Mouse (Mus musculus) skeletal muscle tissue, adult 2 months (tissue): ENCODE measurements around the gene Nckipsd.

Source experiments
- DNase-seq: peaks from one replicate; pipeline ENCODE4 v3.0.0-alpha.2; 2012; ENCODE audit warnings: low read depth, low spot score

The Nckipsd gene

DNA sequence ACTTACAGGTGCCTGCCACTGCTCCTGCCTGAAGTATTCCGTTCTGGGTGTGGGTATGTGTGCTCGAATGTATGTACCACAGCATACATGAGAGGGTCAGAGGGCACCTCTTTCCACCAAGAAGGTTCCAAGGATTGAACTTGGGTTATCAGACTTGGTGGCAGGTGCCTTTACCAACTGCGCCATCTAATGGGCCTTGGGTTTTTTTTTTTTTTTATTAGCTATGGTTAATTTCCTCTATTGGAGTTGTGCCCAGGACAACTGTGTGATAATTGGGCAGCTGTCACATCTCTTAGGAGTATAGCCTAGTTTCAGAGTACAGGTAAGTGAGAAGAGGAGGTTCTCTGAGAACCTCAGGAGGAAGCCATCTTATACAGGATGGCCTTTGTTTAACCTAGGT lies 8.6 kb upstream of the Nckipsd start:
- DNase-seq = no peak

DNA sequence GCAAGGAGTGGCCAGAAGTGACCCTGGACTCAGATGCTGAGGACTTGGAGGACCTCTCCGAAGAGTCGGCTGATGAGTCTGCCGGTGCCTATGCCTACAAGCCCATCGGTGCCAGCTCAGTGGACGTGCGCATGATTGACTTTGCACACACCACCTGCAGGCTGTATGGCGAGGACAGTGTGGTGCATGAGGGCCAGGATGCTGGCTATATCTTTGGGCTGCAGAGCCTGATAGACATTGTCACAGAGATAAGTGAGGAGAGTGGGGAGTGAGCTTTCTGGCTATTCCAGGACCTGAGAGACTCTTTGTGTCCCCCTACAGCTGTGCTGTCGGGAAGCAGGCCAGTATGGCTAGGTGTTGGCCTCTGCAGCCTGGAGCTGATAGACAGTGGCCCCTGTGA lies 2.4 kb upstream of the Nckipsd start:
- no peak for DNase-seq

DNA sequence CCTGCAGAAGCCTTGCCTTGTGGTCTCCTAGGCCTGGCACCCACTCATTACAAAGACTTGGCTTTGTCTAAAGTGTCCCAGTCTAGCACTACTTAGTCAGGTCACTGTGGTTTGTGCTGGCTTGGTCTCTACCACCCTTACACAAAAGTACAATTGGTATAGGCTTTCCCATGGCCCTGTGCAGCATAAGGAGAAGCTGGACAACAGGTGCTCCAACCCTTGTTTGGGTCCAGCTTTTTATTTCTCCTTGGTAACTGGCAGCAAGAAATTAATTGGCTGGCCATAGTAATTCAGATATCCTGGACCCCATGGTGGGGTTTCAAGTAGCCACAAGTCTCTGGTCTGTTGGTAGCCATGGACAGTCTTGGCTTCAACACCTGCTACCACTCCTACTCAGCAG lies 1.8 kb upstream of the Nckipsd start:
- no peak for DNase-seq

DNA sequence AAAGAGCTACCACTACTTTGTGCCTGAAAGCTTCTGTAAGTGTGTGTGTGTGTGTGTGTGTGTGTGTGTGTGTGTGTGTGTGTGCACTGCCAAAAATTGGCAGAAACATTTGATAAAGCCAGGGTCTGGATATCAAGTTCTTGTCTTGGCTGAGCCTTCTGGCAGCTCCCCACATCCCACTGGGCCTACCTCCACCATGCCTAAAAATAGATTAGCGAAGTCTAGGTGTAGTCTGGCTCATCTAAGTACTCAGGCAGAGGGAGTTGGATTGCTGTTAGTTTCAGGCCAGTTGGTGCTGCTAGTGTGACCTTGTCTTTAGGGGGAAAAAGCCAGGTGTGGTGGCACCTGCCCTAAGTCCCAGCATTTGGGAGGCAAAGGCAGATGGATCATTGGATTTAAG lies 1.3 kb upstream of the Nckipsd start:
- DNase-seq = peak; percentile 88

DNA sequence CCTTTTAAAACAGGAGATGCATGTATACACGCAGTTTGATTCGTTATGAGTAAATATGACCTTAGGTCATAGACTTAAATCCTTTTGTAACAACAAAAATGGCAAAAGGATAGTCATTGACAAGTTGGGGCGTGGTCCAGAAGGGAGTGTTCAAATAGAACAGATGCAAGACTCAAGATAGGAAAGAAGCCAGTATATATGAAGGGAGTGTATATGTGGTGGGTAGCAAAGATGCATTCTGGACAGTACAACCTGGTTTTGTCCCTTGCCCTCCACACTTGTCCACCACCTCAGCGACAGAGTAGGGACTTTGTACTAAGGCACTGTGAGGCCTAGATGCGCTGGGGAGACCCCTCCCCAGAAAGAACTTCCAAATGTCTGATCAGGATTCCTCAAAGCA lies 494 bp upstream of the Nckipsd start:
- no peak for DNase-seq

DNA sequence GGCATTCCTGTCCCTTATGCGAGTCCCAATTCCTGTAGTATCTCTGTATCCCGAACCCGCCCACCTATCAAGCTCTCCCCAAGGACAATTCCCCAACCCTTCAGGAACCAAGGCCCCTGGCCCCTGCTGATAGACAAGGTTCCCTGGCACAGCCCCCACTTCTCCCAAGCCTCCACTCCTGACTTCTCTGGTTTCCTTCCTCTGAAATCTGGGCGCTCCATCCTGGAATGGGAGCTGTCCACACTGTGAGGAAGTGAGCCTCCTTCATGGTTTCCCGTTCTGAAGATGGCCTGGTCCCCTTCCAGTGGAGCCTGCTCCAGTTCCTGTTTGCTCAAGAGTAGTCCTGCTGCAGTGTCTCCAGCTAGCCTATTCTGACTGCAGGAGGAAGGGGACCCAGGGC lies 1.0 kb downstream of the Nckipsd start:
- DNase-seq = no peak

DNA sequence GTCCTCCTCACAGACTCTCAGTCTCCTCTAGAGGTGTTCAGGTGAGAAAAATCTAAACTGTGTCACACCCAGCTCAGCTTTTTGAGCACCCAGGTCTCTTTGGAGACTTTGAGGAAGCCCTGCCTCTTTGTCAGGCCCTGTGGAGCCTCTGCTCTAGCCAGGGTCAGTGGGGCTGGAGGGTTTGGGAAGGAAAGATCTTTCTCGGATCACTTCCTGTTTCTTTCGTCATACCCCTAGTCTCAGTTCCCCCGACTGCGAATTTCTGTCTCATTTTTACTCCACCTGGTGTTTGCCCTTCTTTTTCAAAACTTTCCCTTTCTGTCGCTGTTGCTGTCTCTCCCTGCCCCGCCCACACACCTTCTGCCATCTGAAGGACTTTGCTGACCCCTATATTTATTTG lies 1.6 kb downstream of the Nckipsd start:
- no peak for DNase-seq

DNA sequence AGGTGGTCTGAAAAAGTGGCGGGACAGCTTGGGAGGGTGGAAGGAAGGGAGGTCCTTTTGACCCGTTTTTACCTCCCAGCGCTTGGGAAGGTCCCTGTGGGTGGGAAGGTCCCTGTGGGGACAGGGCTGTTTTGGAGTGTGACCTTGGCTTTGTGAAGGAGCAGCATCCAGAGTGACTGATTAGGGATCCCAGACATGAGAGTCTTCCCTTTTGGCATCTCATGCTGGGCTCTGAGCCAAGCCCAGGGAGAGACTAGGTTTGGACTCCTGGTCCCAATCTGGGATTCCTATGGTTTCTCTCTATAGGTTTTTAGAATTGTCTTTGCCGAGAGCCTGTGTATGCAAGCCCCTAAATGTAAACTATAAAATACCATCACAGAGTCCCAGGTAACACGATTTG lies 2.3 kb downstream of the Nckipsd start:
- no peak for DNase-seq

DNA sequence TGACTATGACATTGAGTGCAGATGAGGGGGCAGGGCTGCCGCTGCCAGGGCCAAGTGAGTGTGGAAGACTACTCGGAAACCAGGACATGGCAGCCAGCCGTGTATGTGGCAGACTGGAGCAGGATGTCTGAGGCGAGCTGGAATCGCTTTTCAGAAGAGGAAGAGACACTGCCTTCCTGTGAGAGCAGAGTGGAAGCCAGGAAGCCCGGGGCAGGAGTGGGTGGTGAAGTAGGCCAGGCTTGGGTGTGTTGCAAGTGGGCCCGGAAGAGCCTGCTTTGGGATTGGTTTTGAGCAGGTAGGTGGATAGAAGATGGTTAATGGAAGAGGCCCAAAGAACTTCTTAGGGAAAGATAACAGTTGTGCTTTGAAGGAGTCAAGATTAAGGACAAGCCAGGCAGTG lies 7.4 kb downstream of the Nckipsd start:
- DNase-seq = no peak

DNA sequence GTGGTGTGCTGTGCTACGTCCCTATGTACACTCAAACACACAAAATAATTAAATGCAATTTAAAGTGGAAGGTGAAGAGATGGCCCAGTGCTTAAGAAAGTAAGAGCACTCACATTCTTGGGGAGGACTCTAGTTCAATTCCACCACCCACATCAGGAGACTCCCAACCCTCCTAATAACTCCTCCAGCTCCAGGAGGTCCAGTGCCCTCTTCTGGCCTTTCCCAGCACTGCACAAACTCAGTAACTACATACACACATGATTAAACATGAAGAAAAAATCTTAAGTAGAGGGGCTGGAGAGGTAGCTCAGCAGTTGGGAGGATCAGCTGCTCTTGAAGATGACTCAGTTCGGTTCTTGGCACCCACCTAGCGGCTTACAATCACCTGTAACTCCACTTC lies 11.3 kb downstream of the Nckipsd start:
- DNase-seq = no peak

DNA sequence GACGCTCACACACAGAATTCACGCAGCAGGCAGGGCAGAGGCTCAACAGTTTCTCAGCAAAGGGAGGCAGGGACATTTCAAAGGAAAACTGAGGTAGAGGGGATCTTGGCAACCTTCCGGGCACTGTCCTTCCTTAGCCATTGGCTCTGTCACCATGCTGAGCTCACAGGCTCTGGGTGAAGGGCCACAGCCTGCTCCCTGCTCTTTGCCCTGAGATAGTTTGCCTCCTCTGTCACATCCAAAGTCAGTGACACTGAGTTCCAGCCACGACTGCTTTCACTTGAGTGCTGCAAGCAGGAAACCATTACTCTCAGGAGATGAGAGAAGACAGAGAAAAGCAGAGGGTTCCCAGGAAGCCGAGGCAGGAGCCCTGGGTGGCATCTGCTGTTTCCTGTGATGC lies 11.9 kb downstream of the Nckipsd start:
- DNase-seq = no peak

DNA sequence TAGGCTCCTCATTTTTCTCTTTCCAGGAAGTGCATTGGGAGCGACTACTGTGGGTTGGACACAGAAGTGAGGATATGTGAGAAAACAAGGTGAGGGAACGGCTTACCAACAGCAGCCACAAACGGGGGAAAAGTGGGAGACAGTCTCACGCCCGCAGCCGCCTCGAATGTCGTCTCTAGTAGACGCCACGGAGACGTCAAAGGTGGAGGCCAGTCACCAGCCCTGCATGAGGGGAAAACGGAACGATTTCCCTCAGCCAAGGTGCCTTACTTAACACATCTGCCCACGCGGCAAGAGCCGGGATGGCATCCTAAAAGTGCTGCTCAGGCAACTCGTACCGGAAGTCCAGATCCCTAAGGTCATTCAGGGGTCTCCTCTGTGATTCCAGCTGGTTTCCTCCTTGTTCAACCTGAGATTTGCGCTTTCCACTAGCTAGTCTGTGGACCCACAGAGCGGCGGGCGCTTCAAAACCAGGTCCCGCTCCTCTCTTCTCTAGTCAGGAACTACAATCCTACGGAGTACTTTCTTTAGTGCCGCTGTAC lies 16.0 kb downstream of the Nckipsd start:
- no peak for DNase-seq

DNA sequence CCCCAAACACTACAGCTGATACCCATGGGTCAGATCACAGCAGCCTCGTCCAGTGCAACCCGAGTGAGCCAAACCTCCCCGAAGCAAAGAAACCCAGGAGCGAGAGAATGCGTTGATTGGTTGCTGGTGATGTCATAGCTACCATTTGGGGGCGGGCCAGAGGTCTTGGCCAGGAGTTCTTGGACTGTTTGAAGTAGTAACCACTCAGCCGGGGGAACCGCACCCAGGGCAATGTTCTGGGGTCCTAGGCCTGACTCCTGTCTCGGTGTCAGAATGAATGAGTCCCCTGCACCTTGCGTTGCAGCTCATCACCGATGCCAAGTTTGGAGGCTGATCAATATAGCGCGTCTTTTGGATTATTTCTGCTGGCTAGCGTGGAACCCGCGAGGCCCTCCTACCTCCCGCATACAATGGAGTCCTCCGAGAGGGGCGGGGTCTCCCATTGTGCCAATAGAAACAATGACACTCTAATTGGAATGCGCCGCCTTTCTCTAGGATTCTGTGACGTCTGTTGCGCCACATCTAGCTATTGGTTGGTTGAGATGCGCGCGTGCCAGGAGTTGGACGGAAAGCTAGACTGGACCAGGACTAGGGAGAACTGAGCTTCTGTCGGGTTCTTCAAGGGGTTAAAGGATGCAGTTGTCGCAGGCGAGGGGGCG lies 16.7 kb downstream of the Nckipsd start:
- no peak for DNase-seq

DNA sequence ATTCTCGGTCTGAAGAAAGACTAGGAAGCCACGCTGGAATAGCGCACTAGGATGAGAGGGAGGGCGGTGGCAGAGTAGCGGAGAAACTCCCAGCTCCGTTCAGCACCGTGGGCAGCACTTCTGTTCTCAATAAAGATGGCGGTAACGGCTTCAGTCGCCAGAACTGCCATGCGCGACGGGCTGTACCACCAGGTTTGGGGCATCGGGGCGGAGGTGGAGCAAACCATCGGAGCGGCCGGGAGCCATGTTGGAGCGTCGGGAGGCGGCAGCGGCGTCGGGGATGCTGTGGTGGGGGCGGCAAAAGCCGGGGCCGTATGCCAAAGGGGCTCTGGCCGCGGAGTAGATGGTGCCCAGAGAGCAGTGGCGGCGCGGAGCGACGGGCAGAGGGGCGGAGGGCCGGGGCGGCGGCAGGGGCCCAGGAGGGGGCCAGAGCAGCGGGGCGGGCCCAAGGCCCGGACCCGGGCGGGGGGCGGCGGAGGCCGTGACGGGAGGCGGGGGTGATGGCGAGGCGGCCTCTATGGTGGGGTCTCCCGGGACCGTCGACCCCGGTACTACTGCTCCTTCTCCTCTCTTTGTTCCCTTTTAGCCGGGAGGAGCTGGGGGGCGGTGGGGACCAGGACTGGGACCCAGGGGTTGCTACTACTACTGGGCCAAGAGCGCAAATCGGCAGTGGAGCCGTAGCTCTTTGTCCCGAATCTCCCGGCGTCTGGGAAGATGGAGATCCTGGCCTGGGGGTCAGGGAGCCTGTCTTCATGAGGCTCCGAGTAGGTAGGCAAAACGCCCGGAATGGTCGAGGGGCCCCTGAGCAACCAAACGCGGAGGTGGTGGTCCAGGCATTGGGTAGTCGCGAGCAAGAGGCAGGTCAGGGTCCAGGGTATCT lies 17.9 kb downstream of the Nckipsd start, which contains the start of gene Celsr3:
Gene Celsr3 (plus strand): TSS at position 501 of the 880 bp plus-strand sequence.
- DNase-seq = no peak

DNA sequence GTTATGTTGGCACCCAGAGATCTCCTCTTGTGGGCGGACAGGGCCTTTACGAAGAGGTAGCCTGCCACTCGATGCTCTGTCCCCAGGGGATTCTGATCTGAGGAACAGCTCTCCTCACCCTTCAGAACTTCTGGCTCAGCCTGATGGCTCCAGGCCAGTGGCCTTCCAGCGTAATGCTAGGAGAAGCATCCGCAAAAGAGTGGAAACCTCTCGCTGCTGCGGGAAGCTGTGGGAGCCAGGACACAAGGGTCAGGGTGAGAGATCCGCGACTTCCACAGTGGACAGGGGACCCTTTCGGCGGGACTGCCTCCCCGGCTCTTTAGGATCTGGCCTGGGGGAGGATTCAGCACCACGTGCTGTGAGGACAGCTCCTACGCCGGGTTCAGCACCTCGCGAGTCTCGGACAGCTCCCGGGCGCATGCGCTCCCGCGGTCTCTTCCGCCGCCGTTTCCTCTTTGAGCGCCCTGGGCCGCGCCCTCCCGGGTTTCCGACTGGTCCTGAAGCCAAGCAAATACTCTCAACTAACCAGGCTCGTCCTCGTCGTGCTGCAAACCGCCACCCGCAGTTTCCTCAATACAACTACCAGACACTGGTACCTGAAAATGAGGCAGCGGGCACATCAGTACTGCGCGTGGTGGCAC lies 18.7 kb downstream of the Nckipsd start:
- peak; percentile 66 for DNase-seq

DNA sequence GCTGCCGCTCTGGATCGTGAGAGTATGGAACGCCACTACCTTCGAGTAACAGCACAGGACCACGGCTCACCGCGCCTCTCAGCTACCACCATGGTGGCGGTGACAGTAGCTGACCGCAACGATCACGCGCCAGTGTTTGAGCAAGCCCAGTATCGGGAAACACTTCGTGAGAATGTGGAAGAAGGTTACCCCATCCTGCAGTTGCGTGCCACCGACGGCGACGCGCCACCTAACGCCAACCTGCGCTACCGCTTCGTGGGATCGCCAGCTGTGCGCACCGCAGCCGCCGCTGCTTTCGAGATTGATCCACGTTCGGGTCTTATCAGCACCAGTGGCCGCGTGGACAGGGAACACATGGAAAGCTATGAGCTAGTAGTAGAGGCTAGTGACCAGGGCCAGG lies 19.3 kb downstream of the Nckipsd start:
- no peak for DNase-seq

DNA sequence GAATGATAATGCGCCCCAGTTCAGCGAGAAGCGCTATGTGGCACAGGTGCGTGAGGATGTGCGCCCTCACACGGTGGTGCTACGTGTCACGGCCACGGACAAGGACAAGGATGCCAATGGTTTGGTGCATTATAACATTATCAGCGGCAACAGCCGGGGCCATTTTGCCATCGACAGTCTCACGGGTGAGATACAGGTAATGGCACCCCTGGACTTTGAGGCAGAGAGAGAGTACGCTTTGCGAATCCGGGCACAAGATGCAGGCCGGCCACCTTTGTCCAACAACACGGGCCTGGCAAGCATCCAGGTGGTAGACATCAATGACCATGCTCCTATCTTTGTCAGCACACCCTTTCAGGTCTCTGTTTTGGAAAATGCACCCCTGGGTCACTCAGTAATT lies 19.7 kb downstream of the Nckipsd start:
- no peak for DNase-seq

DNA sequence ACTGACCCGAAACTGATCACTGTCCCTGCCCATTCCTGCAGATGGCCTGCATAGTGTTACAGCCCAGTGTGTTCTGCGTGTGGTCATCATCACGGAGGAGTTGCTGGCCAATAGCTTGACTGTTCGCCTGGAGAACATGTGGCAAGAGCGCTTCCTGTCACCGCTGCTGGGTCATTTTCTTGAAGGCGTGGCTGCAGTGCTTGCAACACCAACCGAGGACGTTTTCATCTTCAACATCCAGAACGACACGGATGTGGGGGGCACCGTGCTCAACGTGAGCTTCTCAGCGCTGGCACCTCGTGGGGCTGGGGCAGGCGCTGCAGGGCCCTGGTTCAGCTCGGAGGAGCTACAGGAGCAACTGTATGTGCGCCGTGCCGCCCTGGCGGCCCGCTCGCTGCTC lies 23.5 kb downstream of the Nckipsd start:
- no peak for DNase-seq

DNA sequence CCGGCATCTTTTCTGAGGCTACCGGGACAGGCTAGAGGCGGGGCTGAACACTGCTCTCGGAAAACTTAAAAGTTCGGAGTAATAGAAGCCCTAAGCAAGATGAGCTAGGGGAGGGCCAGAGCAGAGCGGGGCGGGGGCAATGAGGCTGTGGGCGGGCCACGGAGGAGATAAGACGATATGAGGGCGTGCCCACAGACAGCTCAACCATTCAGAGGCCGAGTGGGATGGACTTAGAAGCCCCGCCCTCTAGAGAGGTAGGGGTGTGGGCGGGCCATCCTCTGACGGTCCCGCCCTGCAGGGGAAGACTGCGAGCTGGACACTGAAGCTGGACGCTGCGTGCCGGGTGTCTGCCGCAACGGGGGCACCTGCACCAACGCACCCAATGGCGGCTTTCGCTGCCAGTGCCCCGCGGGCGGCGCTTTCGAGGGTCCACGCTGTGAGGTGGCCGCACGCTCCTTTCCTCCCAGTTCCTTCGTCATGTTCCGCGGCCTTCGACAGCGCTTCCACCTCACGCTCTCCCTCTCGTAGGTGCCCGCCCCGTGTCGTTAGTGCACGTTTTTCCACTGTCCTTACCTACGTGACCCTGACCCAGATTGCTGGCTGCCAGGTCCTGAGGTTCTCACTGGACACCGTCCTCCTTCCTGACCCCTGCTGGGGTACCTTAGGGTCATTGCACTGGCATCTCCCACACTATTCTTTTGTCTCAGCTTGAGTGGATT lies 24.4 kb downstream of the Nckipsd start:
- DNase-seq = peak; percentile 81

DNA sequence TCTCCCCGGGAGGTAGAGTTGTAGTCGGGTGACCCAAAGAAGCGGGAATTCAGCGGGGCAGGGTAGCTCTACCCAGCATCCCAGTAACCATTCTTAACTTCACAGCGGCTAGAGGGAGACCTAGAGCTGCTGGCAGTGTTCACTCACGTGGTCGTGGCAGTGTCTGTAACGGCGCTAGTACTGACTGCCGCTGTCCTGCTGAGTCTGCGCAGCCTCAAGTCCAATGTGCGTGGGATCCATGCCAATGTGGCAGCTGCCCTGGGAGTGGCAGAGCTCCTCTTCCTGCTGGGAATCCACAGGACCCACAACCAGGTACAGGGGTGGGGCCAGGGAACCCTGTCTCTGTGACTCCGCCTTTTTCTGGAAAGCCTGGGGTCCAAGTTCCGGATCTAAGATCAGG lies 34.8 kb downstream of the Nckipsd start:
- DNase-seq = peak; percentile 70

DNA sequence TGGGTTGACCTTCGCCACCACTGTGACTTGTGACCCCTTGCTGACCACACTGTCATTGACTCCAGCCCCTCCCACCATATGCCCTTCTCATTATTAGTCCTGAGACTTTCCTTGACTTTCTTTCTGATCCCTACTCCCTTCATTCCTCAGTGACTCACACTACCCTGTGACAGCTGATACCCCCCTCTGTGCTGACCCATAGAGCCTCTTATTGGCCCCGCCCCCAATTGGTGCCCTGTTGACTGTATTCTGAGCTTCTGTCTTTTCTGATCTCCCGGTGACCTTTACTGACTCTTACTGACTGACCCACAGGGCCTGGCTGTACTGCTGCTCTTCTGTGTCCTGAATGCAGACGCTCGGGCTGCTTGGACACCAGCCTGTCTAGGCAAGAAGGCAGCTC lies 37.2 kb downstream of the Nckipsd start:
- DNase-seq = no peak

DNA sequence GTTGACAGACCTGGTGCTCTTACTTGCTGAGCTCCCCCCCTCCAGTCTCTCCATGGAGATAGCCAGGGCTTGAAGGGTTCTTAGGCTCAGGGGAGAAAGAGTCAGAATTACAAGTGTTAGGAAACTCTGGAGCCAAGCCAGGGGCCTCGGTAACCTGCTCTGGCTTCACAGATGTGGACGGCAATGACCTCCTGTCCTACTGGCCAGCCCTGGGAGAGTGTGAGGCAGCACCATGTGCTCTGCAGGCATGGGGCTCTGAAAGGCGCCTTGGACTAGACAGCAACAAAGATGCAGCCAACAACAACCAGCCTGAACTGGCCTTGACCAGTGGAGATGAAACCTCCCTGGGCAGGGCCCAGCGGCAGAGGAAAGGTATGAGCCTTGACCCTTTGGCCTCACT lies 39.2 kb downstream of the Nckipsd start:
- DNase-seq = no peak
